Mouse (Mus musculus): ENCODE results near the gene Gm10974.

DNA sequence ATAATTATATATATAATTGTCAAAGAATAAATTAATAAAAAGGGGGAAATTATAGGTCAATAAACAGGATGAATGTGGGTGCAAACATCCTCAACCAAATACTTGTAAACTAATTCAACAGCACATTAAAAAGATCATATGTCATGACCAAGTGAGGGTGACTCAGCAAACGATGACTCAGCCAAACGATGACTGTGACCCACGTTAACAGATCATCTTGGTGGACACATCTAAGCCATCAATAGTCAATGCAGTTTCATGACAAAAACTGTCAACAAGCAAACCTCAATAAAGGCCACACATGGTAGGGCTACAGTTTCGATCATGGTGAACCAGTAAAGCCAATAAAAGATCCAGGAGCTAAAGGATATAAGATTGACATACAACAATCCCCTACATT is 6.7 kb upstream of the Gm10974 start:
- no peak for TF ChIP-seq CTCF (IDR thresholded peaks at IDR 0.05; ENCODE audit: low read depth)
- no peak for TF ChIP-seq EP300 (IDR thresholded peaks at IDR 0.05; ENCODE audit: low read depth)
